In genomic region chr1:91732461-91732861, GRCm38 (mm10) we compare ENCODE assay signal across 13 mouse cellular contexts.
A peak's percentile ranks its signal among the peaks of the same experiment; 100 is the strongest.
DNase-seq lines count a peak whose midpoint lies in the region; ATAC-seq and TF ChIP-seq lines count a peak whose summit lies in the region.
"Had no signal": no experiment of that assay in that cellular context is flagged by ENCODE, and none has a peak within 500 bp of the region (broad histone marks: within the 10 kb centered on the region; RNA-seq: fewer than 3 reads in every experiment).

No protein-coding gene starts in this region.

- no peak overlapping the region for H3K4me2 ChIP-seq in lung, embryonic 14.5 days
- H3K4me2 ChIP-seq in forebrain, embryonic 16.5 days (ENCODE audit: low read length): peak overlapping the region; percentile 51
- H3K4me2 ChIP-seq: midbrain, embryonic 12.5 days had no signal

- H3K36me3 ChIP-seq in lung, embryonic 14.5 days (ENCODE audit: insufficient read depth): no peaks in the 10 kb centered on the region
- H3K36me3 ChIP-seq in forebrain, embryonic 16.5 days (ENCODE audit: control insufficient read depth, insufficient read depth): no peaks in the 10 kb centered on the region
- H3K36me3 ChIP-seq in thymus, adult 2 months (ENCODE audit: control insufficient read depth, insufficient read depth, low read length): no peaks in the 10 kb centered on the region
- H3K36me3 ChIP-seq: limb, embryonic 12.5 days; midbrain, embryonic 12.5 days had no signal

- ATAC-seq in lung, embryonic 14.5 days (ENCODE audit: insufficient read depth): peak; percentile 56; the same call in 1 of the 2 replicates
- peak; percentile 71 for ATAC-seq in forebrain, embryonic 16.5 days

- no peak for TF ChIP-seq CTCF in lung, embryonic 14.5 days (IDR thresholded peaks at IDR 0.05; ENCODE audit: low read depth)
- TF ChIP-seq CTCF in lung, adult 2 months (IDR thresholded peaks at IDR 0.05; ENCODE audit: insufficient read depth, low read length): no peak
- TF ChIP-seq CTCF in thymus, adult 2 months (IDR thresholded peaks at IDR 0.05; ENCODE audit: borderline replicate concordance, control insufficient read depth, extremely low read depth, insufficient read depth, low read length, poor library complexity): no peak

- DNase-seq in cerebellum, postnatal 10 days: peak; percentile 69 to 73
- no peak for DNase-seq in cerebellum, adult 9-10 months
- DNase-seq in lung, embryonic 14.5 days: peak; percentile 74
- DNase-seq in lung, adult 2 months: no peak
- peak; percentile 17 for DNase-seq in lung, postnatal 14 days
- no peak for DNase-seq in thymus, adult 2 months
- DNase-seq in adrenal gland, adult (ENCODE audit: inconsistent age in 2 of 2, low spot score in 1 of 2): no peak
- DNase-seq: heart, postnatal 10 days; kidney, postnatal 36 days; spleen, adult 18-20 months had no signal

- TF ChIP-seq POLR2A in lung, adult 2 months (IDR thresholded peaks at IDR 0.05; ENCODE audit: borderline replicate concordance, extremely low read depth, low read depth, low read length): no peak
- TF ChIP-seq POLR2A in thymus, adult 2 months (IDR thresholded peaks at IDR 0.05; ENCODE audit: control insufficient read depth, extremely low read depth, insufficient read depth, low read length, poor library complexity): no peak

- no peak overlapping the region for H3K27ac ChIP-seq in lung, embryonic 14.5 days (ENCODE audit: low read depth)
- H3K27ac ChIP-seq in forebrain, embryonic 16.5 days (ENCODE audit: low read length): no peak overlapping the region
- H3K27ac ChIP-seq in thymus, adult 2 months (ENCODE audit: control insufficient read depth, insufficient read depth, low read length): no peak overlapping the region
- H3K27ac ChIP-seq: limb, embryonic 12.5 days; midbrain, embryonic 12.5 days had no signal

- no peaks in the 10 kb centered on the region for H3K9me3 ChIP-seq in lung, embryonic 14.5 days (ENCODE audit: low read depth, low read length)
- no peaks in the 10 kb centered on the region for H3K9me3 ChIP-seq in forebrain, embryonic 16.5 days (ENCODE audit: control insufficient read depth, low read length)
- H3K9me3 ChIP-seq: limb, embryonic 12.5 days; midbrain, embryonic 12.5 days had no signal

- H3K4me1 ChIP-seq in lung, embryonic 14.5 days (ENCODE audit: insufficient read depth): no peaks in the 10 kb centered on the region
- no peaks in the 10 kb centered on the region for H3K4me1 ChIP-seq in lung, adult 2 months (ENCODE audit: control insufficient read depth, insufficient read depth, low read length)
- H3K4me1 ChIP-seq in forebrain, embryonic 16.5 days (replicated peaks; ENCODE audit: control insufficient read depth, insufficient read depth, low read length): peaks cover 13% of the 10 kb centered on the region
- H3K4me1 ChIP-seq in thymus, adult 2 months (replicated peaks; ENCODE audit: control insufficient read depth, insufficient read depth, low read length): no peaks in the 10 kb centered on the region

- H3K27me3 ChIP-seq in lung, embryonic 14.5 days (ENCODE audit: insufficient read depth, low read length): no peaks in the 10 kb centered on the region
- H3K27me3 ChIP-seq in forebrain, embryonic 16.5 days (replicated peaks; ENCODE audit: control insufficient read depth, insufficient read depth, low read length): no peaks in the 10 kb centered on the region
- H3K27me3 ChIP-seq in thymus, adult 2 months (ENCODE audit: control insufficient read depth, insufficient read depth, low read length): no peaks in the 10 kb centered on the region

- 50% methylated on average over 12 of the region's 12 CpGs for WGBS in lung, embryonic 14.5 days
- 52% methylated on average over 12 of the region's 12 CpGs for WGBS in lung, adult 2 months
- WGBS in forebrain, embryonic 16.5 days: 7% methylated on average over 12 of the region's 12 CpGs
- WGBS in thymus, adult 2 months: 86% methylated on average over 12 of the region's 12 CpGs

- H3K9ac ChIP-seq in lung, embryonic 14.5 days: no peak overlapping the region
- peak overlapping the region; percentile 37; the same call in 1 of the 2 replicates for H3K9ac ChIP-seq in forebrain, embryonic 16.5 days (replicated peaks; ENCODE audit: low read depth, low read length)
- H3K9ac ChIP-seq: limb, embryonic 12.5 days; midbrain, embryonic 12.5 days had no signal

- no peak overlapping the region for H3K4me3 ChIP-seq in lung, embryonic 14.5 days (ENCODE audit: low read depth, low read length)
- H3K4me3 ChIP-seq in lung, adult 2 months (replicated peaks; ENCODE audit: extremely low read depth, low read depth, low read length): no peak overlapping the region
- H3K4me3 ChIP-seq in forebrain, embryonic 16.5 days (replicated peaks; ENCODE audit: low read length): peak overlapping the region; percentile 24; the same call in 1 of the 2 replicates
- H3K4me3 ChIP-seq in thymus, adult 2 months (ENCODE audit: control insufficient read depth, insufficient read depth, low read length): no peak overlapping the region
- H3K4me3 ChIP-seq: limb, embryonic 12.5 days; midbrain, embryonic 12.5 days had no signal

Comparison
In these comparisons a context has a peak if more than half of its experiments do, and no peak if none do; other contexts are left out.
1. DNase-seq: peak in cerebellum, postnatal 10 days (2 of 2), lung, embryonic 14.5 days (single experiment) and lung, postnatal 14 days (single experiment); none in cerebellum, adult 9-10 months (single experiment), lung, adult 2 months (single experiment), thymus, adult 2 months (single experiment) and adrenal gland, adult (0 of 2).